Mouse (Mus musculus) limb, embryonic 14.5 days (tissue): ENCODE measurements at regions not wholly inside any gene's neighbourhood (a gene's known extent, or its start where the extent isn't known, plus 50 kb on each side); places are given as distances from the start of the nearest gene placed in this dataset.

Experiments used
- ATAC-seq: fragments of 200-750 bp; cut with Nextera tagmentation; 2 replicates; pipeline ENCODE4 v1.8.0; 2017; ENCODE audit warnings: low read depth, moderate number of reproducible peaks, moderate TSS enrichment; ENCODE audit not compliant: low FRiP score
- DNase-seq: peaks from one replicate; pipeline ENCODE4 v3.0.0-alpha.2; 2015; ENCODE audit warnings: low spot score
- H3K27ac ChIP-seq: fragments of 300-500 bp; sonication (generic); replicated peaks from 2 replicates; pipeline ENCODE4 v1.5.1; 2014; ENCODE audit warnings: low read depth, mild to moderate bottlenecking, low read length, moderate library complexity, mixed read lengths
- H3K27me3 ChIP-seq: fragments of 300-500 bp; sonication (generic); 2 replicates; pipeline ENCODE4 v1.6.1; 2014; ENCODE audit warnings: low read length, mixed read lengths; ENCODE audit not compliant: control insufficient read depth, insufficient read depth
- H3K36me3 ChIP-seq: fragments of 300-500 bp; sonication (generic); 2 replicates; pipeline ENCODE4 v1.6.1; 2014; ENCODE audit warnings: mild to moderate bottlenecking, low read length, moderate library complexity, mixed read lengths; ENCODE audit not compliant: control insufficient read depth, insufficient read depth
- H3K4me1 ChIP-seq: fragments of 300-500 bp; sonication (generic); 2 replicates; pipeline ENCODE4 v1.6.1; 2014; ENCODE audit warnings: antibody characterized with exemption, low read length, mixed read lengths; ENCODE audit not compliant: control insufficient read depth, insufficient read depth
- H3K4me2 ChIP-seq: fragments of 300-500 bp; sonication (generic); replicated peaks from 2 replicates; pipeline ENCODE4 v1.6.1; 2014; ENCODE audit warnings: low read depth, mild to moderate bottlenecking, low read length, moderate library complexity; ENCODE audit not compliant: severe bottlenecking
- H3K4me3 ChIP-seq: fragments of 300-500 bp; sonication (generic); replicated peaks from 2 replicates; pipeline ENCODE4 v1.5.1; 2014; ENCODE audit warnings: low read length
- H3K9ac ChIP-seq: fragments of 300-500 bp; sonication (generic); 2 replicates; pipeline ENCODE4 v1.6.1; 2014; ENCODE audit warnings: mild to moderate bottlenecking, low read depth, low read length, moderate library complexity; ENCODE audit not compliant: severe bottlenecking
- H3K9me3 ChIP-seq: fragments of 300-500 bp; sonication (generic); 2 replicates; pipeline ENCODE4 v1.6.1; 2016; ENCODE audit warnings: low read length; ENCODE audit not compliant: control insufficient read depth
- POLR2A ChIP-seq: fragments of 200-500 bp; IDR thresholded peaks from 2 replicates; pipeline ENCODE4 v1.8.0; 2012; ENCODE audit warnings: inconsistent platforms, mild to moderate bottlenecking, moderate library complexity, borderline replicate concordance; ENCODE audit not compliant: insufficient read depth, insufficient read length; ENCODE audit errors: extremely low read depth
- WGBS: fragments of 180-500 bp; shearing (Covaris S2); extraction: QIAGEN DNeasy Blood & Tissue Kit; methylation state at CpG from one replicate; pipeline ENCODE4 v1.1.7; 2014; 5-methylcytosine and 5-hydroxymethylcytosine counted together

DNA sequence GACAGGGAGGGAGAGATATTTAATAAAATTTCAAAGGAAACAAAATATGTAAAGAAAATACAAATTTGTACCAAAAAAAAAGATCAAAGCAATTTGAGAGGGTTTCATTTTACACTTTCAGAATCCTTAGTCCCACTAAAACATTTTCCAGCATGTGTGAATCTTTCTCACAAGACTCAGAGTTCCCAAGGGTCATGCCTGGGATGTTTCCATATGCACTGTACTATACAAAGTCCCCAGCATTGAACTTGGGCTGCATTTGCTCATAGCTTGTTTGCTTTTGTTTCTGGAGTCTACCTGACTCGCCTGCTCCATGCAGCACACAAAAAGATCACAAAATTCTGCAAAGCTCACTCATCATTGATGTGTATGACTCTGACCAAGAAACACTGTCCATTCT is 122.7 kb downstream of the Atp6ap1l start:
- ATAC-seq: 0 out of 2 replicates have a peak, but pooled peaks have one; percentile 35
- no peak for TF ChIP-seq POLR2A
- 54% methylated on average over 1 of the region's 1 CpGs for WGBS

DNA sequence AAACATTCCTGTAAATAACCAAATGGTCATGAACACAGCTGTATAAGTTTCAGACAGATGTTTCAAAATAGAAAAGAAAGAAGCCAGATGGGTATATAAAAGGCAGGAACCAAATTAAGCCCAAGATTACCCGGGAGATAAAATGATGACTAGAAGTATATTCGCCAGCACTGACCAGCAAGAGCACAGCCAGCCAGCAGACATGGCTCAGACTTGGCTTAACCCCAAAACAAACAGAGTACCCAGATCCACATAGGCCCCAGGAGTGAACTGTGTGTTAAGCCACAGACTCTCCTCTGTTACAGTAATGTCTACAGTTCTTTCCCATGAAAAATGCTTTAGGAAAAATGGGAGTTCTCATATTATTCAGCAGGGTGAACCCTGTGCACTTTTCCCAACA is 123.2 kb downstream of the Atp6ap1l start:
- Histone ChIP-seq H3K27me3 (no peaks in the 10 kb centered on the region), H3K27ac (peak overlapping the region; percentile 27; the same call in 1 of the 2 replicates), H3K9me3 (no peaks in the 10 kb centered on the region), H3K36me3 (no peaks in the 10 kb centered on the region), H3K4me3 (no peak overlapping the region), H3K4me1 (peaks cover 10% of the 10 kb centered on the region; the same call in 1 of the 2 replicates), H3K4me2 (no peak overlapping the region), H3K9ac (no peak overlapping the region)
- TF ChIP-seq POLR2A: no peak
- ATAC-seq: peak; percentile 91
- 37% methylated on average over 2 of the region's 2 CpGs for WGBS
- DNase-seq: peak; percentile 63

More for the DNA sequence above, 122.7 kb downstream of the Atp6ap1l start:
- Histone ChIP-seq H3K27me3 (no peaks in the 10 kb centered on the region), H3K4me3 (no peak overlapping the region), H3K36me3 (no peaks in the 10 kb centered on the region), H3K4me1 (peaks cover 10% of the 10 kb centered on the region; the same call in 1 of the 2 replicates), H3K27ac (peak overlapping the region; percentile 27; the same call in 1 of the 2 replicates), H3K9me3 (no peaks in the 10 kb centered on the region), H3K4me2 (no peak overlapping the region), H3K9ac (no peak overlapping the region)
- DNase-seq: no peak

DNA sequence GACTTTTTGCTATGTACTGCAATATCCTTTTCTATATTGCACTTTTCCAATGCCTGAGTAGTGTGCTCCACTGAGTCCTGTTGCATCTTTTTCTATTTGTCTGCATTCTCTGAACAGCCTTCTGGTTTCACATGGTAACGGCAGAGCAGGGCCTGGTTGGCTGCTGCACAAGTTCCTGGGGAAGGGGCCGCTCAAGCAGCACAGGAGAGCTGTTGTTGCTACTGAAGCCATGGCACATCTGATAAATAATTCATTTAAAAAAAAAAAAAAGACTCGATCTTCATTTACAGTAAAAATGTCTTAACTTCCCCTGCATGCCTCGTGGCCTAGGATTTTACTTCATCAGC is 127.2 kb downstream of the Atp6ap1l start:
- WGBS: 73% methylated on average over 4 of the region's 4 CpGs

DNA sequence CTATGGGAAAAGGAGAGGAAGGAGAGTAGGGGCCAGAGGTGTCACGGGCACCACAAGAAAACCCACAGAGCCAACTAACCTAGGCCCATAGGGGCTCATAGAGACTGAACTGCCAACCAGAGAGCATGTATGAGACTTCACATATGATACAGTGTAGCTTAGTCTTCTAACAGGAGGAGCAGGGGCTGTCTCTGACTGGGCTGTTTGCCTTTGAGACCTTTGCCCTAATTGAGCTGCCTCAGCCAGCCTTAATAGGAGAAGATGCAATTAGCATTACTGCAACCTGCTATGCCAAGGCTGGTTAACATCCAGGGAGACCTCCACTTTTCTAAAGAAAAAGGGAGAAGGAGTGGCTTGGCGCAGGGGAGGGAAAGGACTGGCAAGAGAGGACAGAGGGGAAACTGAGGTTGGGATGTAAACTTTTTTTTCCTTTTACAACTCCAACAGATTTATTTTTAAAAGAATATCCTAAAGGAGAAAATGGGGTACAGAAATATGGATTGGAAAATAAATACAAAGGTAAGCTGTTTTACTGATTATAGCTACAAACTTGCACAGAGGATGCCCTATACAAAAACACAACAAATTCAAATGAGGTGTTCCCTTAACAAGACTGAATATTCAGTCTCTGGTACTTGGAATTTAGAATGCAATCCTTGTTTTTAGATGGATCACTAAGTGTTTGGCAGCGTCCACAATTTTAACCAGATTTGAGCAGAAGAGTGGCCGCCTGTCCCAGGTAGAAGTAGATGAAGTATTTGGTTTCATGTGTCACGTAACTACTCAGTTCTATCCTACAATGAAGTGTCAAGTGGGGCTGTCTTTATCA is 127.8 kb downstream of the Atp6ap1l start:
- Histone ChIP-seq H3K4me2 (no peak overlapping the region), H3K27me3 (no peaks in the 10 kb centered on the region), H3K4me3 (no peak overlapping the region), H3K27ac (no peak overlapping the region), H3K9me3 (no peaks in the 10 kb centered on the region), H3K36me3 (no peaks in the 10 kb centered on the region), H3K9ac (no peak overlapping the region), H3K4me1 (0 out of 2 replicates have a peak, but pooled peaks cover 4% of the 10 kb centered on the region)
- WGBS: 88% methylated on average over 5 of the region's 5 CpGs
- no peak for TF ChIP-seq POLR2A
- DNase-seq (no peak), ATAC-seq (no peak)

More for the DNA sequence above, 127.2 kb downstream of the Atp6ap1l start:
- no peaks in the 10 kb centered on the region for H3K36me3 ChIP-seq
- no peak for TF ChIP-seq POLR2A
- DNase-seq: no peak
- no peak overlapping the region for H3K4me2 ChIP-seq
- H3K4me3 ChIP-seq: no peak overlapping the region
- H3K9me3 ChIP-seq: no peaks in the 10 kb centered on the region
- ATAC-seq: no peak
- peaks cover 9% of the 10 kb centered on the region; the same call in 1 of the 2 replicates for H3K4me1 ChIP-seq
- no peak overlapping the region for H3K9ac ChIP-seq
- no peak overlapping the region for H3K27ac ChIP-seq
- no peaks in the 10 kb centered on the region for H3K27me3 ChIP-seq

DNA sequence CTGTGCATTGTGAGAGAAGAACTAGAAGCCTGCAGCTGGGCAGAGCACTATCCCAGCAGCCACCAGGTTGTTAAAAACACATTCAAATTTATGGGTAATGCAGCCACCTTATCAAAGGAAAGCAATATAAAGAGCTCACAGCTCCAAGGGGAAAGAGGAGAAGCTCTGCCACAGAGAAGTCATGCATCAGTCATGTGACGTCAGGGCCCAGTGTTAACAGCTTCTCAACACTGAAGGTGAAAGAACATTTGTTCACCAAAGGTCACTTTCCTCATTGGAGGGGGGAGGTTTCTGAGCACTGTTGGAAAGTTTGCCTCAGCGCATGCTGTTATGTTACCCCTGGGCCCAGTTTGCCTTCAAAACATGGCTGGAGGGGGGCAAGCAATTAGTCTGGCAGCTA is 143.0 kb downstream of the Atp6ap1l start:
- Histone ChIP-seq H3K36me3 (no peaks in the 10 kb centered on the region), H3K4me1 (peaks cover 6% of the 10 kb centered on the region), H3K9me3 (no peaks in the 10 kb centered on the region), H3K4me3 (no peak overlapping the region), H3K9ac (no peak overlapping the region), H3K27ac (no peak overlapping the region), H3K4me2 (no peak overlapping the region), H3K27me3 (no peaks in the 10 kb centered on the region)
- DNase-seq: peak; percentile 18
- ATAC-seq: peak; percentile 55; the same call in 1 of the 2 replicates
- TF ChIP-seq POLR2A: no peak
- 13% methylated on average over 2 of the region's 2 CpGs for WGBS
